Mouse (Mus musculus) liver, adult 2 months (tissue): ENCODE data around the gene Maats1.

Experiments used
- CTCF ChIP-seq: fragments of 200-500 bp; IDR thresholded peaks from 2 replicates; pipeline ENCODE4 v1.5.1; 2011; ENCODE audit warnings: low read depth, low read length, control low read depth
- POLR2A ChIP-seq: fragments of 200-500 bp; IDR thresholded peaks from 2 replicates; pipeline ENCODE4 v1.6.1; 2011; ENCODE audit warnings: low read length, control low read depth; ENCODE audit not compliant: insufficient read depth; ENCODE audit errors: extremely low read depth

- TF ChIP-seq POLR2A (no peak), CTCF (no peak)
These were observed 87.9 kb downstream of the Maats1 start for GRCm38 (mm10) chr16:38254001-38254400.
